Mouse (Mus musculus): ENCODE measurements around the gene Ksr1.
A peak's percentile ranks its signal among the peaks of the same experiment; 100 is the strongest.
"Not testable (repeated sequence)": the region's sequence is repeated elsewhere in the genome, so short reads cannot be mapped to it uniquely, and the experiment has no call there.

The Ksr1 gene

DNA sequence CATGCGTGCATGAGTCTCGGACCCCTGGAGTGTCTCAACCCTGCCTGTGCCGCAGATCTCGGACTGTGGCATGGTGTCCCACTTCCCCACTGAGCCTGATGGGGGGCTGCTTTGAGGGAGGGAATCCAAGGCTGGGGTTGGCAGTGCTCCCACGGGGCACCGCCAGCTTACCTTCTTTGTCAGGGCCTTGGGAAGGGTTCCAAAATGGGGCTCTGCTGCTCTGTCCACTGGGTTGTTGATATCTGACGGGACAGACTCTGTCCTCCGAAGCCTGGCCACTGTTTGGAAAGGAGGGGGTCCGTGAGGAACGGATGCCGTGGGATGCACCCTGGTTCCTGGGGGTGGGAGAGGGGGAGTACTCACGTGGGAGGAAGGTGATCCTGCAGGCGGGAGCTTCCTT, 109.9 kb downstream of the Ksr1 start:
- no peak for DNase-seq

DNA sequence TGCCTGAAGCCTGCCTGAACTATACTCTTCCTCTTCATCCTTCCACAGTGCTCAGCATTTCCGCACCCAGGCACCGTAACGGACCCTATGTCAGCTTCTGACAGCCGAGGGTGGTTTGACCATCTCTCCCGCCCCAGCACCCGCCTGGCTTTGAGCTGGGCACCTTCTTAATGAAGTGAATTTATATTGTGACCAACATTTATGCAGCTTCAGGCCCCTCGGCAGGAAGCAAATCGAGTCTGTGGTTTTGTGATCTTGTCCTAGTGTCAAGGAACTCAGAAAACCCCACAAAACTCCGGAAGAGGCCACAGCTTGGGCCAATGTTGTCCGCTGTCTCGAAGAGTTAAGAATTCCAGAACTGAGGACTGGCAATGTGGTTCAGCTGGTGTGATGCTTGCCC, 112.6 kb downstream of the Ksr1 start:
- no peak for DNase-seq

DNA sequence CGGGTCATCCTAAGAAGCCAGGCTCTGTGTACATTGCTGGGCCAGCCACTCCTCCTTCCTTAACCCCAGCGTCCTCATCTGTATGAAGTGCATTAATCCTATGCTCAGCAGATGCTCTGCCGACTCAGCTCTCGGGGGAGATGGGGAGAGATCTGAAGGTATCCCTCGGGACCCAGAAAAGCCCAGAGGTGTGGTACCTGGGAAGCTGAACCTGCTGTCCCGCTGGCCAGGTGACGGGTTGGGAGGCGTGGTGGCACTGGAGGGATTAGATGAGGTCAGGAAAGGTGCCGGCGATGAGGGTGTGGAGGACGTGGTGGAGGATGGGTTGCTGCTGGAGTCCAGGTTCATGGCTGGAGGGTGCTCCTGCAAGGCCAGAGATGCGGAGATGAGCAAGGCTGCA, 113.2 kb downstream of the Ksr1 start:
- no peak for DNase-seq

DNA sequence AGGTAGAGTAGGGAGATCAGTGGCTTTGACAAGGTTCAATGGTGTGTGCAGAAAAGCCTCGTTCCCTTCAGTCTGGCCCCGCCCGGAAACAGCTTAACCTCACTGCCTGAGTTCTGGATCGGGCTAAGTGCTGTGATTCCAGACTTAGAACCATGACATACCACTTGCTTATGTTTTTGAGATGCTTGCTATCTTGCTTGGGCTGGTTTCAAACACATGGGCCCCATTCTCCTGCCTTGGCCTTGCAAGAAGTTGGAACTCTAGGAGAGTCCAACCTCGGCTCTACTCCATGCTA, 114.8 kb downstream of the Ksr1 start:
- DNase-seq, result no peak

DNA sequence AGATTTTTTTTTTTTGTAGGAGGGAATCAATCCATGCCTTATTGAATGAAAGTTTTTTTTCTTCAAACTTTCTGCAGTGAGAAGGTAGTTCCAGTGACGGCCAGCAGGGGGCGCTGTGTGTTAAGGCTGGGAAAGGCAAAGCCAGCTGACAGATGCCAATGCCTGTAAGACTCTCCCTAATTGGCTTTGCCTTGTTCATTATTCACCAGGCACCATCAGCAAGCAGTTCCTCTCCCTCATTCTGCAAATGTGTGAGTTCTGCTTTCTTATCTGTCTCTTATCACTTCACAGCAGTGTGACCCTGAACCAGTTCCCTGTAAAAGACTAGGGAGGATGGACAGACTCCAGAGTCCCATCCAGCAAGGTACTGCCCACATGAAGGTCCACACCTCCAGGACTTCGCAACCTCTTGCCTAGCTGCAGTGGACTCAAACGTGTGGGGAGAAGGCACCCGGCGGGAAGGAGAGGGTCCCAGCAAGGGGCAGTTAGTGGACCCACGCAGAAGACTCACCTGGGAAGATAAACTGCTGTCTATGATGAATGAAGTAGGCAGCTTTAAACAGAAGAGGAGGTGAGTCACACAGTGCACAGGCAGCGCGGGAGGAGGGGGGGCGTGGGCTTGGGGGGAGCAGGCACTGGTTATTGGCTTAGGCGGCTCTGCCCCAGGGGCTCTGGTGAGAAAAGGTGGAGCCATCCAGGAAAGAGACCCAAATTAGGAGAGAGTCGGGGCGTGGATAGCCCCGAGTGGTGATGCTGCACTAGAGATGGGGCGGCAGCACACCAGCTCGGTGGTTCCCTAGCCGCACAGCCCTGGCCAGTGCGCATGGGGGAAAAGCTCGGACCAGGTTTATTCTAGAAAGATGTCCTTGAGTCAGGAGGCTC, 115.4 kb downstream of the Ksr1 start:
- peak; percentile 75 for DNase-seq

DNA sequence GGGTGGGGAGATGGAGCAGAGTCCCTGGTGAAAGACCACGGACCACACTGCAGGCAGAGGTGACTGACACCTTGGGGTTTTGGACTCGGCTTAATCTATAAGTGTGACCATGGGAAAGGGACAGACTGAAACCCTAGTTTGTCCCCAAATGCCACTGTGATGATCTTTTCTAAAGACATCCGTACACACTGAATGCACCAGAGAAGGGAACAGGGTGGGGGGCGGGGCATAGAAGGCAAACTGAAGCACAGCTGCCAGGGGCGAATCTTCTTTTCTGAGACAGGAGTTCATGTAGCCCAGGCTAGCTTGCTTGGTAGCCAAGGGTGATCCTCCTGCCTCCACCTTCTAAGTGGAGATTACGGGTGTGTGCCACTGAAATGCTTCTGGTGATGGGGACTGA, 122.5 kb downstream of the Ksr1 start:
- DNase-seq, result no peak

DNA sequence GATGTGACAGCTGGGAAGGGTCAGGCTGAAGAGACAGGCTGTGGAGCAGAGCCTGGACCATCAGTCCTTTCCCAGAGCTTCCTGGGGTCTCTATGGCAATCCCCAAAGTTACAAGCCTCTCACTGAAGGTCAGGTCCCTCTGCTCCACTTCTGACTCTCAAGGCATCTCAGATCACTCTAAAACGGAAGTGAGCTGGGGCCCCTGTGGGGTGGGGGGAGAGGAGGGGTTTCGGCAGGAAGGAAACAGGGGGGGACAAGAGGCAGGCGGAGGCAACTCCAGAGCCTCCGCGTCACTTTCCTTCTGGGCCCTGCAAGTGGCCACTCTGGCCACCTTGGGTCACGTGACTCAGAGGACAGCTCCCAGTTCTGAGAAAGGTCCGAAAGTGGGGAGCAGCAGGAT, 122.9 kb downstream of the Ksr1 start:
- DNase-seq, result peak; percentile 75

DNA sequence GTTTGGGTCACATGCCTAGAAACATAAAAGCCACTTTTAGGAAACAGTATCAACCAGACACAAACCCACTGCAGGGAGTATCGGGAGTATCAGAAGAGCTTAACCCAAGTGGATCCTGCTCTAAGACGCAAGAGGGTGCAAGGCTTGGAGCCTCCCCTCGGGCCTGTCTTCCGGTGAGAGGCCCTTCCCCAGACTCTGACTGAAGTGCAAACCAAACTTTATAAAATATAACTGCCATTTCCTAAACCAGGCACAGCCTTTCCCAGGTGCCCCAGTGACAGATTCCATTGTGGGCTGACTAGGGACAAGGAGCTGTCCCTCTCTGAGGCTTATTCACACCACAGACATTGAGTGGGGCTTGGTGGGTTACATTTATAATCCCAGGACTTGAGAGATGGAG, 123.4 kb downstream of the Ksr1 start:
- no peak for DNase-seq

DNA sequence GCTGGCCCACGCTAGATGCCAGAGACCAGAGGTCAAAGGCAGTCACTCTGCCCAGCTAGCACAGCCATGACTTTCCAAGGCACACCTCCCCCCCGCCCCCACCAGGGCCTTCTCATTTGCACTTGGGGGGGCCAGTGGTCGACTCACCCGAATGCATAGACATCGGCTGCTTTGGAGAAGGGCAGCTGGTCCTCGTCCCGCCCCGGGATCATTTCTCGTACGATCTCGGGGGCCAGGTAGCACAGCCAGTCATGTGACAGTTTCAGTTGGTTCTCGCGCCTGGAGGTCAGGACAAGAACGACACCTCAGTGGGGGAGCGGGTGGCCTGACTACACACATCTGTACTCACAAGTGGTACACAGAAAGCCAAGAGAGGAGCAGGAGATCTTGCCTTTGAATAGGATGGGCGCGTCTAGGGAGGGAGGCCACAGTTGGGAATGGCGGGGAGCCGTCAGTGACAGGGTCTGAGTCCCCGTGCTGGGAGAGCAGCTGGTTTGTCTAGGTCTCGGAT, 125.6 kb downstream of the Ksr1 start:
- DNase-seq, result no peak

DNA sequence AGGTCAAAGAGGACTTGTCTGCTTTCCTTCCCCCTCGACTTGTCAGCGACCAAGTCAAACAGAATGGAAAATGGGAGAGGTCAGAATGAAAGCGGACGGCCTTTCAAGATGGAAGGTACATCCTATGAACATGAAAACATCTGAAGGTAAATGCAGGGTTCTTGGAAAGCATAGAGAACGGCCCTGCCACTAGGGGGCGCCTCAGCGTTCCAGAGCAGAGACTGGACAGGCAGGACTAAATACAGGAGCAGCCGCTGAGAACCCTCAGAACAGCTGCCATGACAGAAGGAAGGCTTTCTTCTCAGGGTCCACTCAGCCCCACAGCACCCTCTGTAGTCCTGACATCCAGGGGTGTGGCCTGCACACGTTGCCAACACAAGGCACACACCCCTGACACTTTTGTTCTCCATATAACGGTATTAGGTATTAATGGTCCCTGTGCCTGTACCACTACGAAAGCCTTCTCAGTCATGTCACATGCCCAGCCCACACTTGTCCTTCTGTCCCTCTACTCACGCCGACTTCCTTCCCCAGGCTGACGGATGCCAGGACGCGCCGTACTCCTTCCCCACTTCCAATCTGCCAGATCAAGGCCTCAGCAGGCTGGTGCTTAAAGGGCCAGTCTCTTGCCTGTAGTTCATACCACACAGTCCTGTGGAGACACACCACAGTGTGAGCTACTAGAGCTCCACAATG, 126.2 kb downstream of the Ksr1 start:
- no peak for DNase-seq

DNA sequence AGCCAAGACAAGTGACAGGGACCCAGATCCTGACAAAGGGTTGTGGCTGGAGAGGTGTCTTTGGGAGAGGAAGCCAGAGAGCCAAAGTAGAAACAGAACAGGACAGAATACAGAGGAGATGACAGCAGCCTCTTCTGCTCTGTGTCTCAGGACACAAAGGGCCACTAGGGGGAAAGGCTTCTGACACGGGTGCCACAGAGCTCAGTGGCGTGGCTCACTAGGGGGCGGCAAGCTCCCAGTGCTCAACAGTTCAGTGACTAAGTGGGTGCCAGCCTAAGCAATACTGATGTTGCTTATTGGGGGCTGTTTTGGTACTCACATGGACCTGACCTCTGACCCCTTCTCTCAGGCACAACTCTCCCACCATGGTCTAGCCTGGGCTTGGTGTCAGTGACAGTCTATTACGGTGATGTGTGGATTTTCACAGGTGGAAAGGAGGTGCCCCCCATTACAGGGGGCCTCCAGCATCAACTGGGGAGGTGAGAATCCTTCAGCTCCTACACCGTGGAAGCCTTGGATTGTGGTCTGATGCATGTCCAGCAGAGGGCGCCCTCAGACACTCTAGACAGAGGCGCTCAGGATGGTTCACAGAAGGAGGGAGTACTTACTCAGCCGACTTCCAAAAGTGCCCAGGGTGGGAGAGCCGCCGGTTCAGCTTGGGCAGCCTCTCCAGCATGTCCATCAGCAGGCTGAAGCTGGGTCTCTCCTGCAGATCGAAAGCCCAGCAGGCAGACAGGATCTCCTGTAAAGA, 127.1 kb downstream of the Ksr1 start:
- DNase-seq, result peak; percentile 78

DNA sequence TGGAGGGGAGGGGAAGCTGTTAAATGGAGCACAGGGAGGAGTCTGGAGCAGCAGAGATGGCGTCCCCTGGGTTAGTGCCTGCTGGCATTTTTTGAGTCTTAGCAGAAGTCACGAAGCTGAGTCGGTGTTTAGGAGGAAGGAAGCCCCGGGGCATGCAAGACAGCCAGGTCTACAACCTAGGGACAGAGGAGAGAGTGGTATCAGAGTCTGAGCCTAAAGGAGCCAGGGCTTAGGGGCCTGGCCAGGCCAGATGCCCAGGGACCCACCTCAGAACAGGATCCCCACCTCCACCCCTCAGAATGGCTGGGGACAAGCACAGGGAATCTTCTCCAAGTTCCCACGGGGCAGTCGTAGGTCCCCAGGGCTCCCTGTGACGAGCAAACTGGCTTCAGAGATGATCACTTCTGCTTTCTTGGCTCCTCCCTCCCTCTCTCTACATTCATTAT, 129.0 kb downstream of the Ksr1 start:
- DNase-seq, result no peak

DNA sequence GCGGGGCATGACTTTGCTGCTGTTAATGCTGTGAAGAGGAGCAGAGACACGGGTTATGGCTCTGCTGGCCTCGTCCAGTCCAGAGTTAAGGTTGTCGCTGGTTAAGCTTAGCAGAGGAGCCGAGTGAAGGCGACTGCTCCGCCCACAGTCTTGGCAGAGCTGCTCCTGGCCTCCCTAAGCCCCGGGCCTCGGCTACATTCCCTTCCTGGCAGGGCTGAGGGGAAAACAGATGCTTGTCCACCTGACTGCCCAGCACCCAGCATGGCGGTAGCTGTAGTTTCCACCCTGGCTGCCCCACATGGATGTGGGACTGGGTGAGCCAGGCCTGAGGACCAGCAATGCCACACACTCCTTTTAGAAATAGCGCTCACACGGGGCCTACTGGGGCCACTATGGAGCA, 130.0 kb downstream of the Ksr1 start:
- no peak for DNase-seq

DNA sequence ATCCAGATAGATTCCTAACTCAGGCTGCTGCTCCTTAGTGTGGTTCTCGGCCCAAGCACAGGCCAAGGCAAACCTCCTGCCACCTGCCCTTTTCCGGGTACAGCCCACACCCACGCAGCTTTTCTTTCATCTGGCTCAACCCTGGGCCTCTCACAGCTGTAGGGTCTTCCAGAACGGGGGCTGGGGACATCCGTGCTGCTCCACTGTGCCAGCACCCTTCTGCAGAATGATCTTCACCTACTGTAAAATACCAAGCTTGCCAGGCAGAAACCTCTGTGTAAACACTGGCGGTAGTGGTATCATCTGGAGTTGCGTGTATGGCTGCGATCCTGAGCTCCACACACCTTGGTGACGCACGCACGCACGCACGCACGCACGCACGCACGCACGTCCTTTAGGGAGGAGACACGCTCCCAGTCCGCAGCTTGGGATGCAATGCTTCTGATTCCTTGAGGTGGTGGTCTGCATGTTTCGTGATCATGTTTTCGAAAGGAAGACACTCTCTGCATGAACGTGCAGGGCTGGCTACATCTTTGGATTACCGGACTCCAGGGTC, 130.5 kb downstream of the Ksr1 start:
- no peak for DNase-seq

DNA sequence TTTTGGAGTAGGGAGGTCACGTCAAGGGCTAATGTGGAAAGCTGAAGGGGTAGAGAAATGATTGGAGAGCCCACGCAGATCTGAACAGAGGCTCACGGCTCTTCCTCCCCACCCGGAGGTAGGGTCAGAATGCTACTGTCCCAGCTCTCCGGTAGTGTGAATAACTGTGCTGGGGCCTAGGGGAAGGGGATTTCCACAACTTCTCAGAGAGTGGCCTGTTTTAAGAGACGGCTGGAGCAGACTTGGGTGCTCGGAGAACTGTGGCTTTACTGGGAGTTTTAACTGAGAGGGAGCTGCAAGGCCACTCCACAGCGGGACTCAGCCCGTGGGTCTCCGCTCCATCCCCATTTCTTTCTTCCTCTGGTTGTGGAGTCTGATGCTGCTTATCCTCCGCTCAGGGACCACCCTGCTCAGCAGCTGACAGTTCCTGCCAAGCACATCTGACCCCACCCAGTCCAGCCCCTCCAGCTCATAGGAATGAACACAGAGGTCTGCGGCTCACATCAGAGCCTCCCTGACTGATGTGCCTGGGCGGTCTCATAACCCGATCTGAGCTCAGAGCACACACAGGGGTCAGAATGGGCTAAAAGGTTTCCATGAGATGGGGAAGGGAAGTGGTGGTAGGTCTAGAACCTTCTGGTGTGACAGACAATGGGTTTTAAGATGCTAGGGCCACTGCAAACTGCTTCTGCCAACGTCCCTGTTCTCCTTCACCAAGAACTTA, 131.4 kb downstream of the Ksr1 start:
- no peak for DNase-seq

DNA sequence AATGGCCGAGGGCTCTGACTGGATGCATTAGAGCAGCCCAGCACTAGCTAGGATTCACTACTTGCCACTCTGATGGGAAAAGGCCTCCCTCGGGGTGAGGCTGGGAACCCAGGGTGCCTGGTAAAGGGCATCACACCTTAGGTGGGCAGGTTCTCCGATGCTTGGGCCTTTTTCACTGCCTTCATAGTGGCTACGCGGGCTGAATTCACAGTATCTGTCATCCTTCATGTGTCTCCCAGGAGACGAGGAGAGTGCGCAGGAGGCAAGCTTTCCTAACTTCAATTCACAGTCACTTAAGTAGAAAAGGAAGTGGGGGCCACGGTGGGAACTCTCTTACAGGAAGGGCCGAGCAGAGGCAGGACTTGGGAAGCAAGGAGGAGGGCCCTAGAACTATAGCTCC, 132.4 kb downstream of the Ksr1 start:
- DNase-seq, result no peak

DNA sequence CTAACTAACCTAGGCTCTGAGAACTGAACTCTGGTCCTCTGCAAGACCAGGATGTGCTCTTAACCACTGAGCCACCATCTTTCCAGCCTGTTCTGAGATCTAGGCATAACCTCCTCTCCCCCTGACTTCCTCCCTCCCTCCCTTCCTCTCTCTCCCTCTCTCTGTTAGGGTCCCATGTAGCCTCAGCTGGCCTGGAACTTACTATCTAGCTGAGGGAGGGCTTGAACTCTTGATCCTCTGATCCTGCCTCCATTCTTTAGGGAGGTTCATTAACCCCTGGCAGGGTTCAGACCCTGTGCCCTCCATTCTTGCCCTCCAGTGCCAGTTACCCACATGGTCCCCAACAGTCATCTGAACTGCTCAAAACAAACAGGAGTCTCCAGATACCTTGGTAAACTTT, 133.2 kb downstream of the Ksr1 start:
- no peak for DNase-seq

DNA sequence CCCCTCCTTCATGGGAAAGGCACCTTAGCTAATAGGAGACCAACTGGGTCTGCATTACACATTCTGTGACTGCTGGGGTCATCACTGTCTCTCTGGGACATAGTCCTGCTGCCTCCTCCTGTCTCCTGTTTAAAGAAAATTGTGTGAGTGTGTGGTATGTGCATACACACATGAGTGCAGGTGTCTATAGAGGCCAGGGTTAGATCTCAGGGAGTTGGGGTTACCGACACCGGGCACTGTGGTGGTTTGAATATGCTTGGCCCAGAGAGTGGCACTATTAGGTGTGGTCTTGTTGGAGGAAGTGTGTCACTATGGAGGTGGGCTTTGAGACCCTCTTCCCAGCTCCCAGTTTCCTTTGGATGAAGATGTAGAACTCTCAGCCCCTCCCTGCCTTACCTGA, 133.7 kb downstream of the Ksr1 start:
- DNase-seq, result no peak

DNA sequence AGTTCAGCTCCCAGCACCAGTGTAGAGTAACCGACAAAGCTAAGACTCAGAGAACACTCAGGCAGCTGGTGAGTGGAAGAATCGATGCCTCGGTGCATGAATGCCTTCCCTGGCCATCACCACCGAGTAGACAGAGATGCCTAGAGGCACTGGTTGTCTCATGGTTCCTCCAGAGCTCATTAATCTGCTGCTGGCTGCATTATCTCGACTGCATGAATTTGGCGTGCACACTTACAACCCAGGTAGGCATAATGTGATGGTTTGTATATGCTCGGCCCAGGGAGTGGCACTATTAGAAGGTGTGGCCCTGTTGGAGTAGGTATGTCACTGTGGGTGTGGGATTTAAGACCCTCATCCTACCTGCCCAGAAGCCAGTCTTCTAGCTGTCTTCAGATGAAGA, 137.3 kb downstream of the Ksr1 start:
- DNase-seq, result no peak

DNA sequence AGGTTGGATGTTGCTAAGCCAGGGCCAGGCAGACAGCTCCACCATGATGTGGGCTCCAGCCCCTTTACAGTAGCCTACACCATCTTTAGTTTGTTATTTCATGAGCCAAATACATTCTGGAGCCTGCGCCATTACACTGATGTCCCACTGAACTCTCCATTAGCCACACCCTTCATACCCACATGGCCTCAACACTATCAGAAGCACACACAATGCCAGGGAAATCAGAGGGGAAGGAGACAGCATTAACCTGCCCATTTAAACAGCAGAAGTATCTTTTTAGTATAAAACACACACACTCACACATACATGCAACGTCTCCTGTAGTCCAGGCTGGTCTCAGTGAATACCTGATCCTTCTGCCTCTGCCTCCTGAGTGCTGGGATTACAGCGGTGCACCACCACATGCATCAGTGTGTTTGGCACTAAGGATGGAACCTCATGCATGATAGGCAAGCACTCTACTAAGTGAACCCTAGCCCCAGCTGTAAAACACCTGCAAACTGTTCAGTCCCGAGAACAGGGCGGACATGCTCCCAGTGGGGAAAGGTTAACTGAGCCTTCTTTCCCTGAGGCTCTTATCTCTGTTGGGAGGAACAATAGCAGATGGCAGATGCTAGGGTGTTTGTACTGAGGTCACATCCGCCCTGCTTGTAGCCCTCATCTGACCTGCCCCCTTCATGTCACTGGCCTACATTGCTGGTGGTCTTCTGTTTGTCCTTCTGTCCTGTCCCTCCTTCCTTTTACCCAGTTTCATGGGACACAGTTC, 138.0 kb downstream of the Ksr1 start:
- DNase-seq, result no peak

DNA sequence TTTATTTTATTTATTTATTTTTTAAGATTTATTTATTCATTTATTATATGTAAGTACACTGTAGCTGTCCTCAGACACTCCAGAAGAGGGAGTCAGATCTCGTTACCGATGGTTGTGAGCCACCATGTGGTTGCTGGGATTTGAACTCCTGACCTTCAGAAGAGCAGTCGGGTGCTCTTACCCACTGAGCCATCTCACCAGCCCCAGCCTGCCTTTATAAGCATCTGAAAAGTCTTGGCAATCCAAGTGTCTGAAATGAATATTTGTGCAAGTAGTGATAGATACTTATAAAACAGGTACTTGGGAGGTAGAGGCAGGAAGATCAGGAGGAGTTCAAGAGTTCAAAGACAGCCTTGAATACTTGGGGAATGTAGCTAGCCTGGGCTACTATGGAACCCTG, 138.9 kb downstream of the Ksr1 start:
- DNase-seq, result not testable (repeated sequence)

DNA sequence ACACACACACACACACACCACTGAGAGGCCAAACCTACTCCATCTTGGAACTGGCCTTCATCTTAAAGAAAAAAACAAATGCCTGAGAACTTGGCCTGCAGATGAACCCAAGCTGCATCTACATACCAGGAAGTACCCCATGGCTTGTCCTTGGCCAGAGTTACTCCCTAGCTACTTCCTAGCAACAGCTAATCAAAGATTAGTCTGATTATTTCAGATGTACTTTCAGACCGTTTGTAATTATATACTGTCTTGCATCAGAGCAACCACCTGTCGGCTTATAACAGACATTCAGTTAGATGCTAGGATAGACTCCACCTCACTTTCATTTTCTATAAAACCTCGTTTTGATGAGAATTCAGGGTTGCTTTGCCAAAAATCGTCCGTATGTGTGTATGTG, 139.8 kb downstream of the Ksr1 start:
- no peak for DNase-seq

All from embryo, embryonic 11 days (tissue).